In genomic region chr19:4148819-4149218, GRCm38 (mm10) we compare ENCODE assay signal across 8 mouse cellular contexts. TPM values are rescaled to one million over a fixed set of nuclear protein-coding genes. Genes with fewer than 3 reads are reported as not detected.
DNase-seq lines count a peak whose midpoint lies in the region; ATAC-seq and TF ChIP-seq lines count a peak whose summit lies in the region.

No protein-coding gene starts in this region.

- H3K79me2 ChIP-seq in C2C12 (ENCODE audit: control insufficient read depth, insufficient read depth), result peaks cover 28% of the 10 kb centered on the region

- peak overlapping the region; percentile 97 for H3K9ac ChIP-seq in heart, embryonic 12.5 days
- peak overlapping the region; percentile 88 for H3K9ac ChIP-seq in forebrain, embryonic 13.5 days
- peak overlapping the region; percentile 87 for H3K9ac ChIP-seq in liver, embryonic 13.5 days

- DNase-seq in heart, adult 9 months (ENCODE audit: low spot score in 2 of 2), result no peak
- DNase-seq in liver, embryonic 13.5 days, result no peak
- DNase-seq in gastrocnemius, postnatal 10 days, result no peak
- DNase-seq in spleen, postnatal 14 days (ENCODE audit: low spot score in 2 of 2), result no peak
- DNase-seq in testis, postnatal 10 days (ENCODE audit: low spot score), result no peak

- H3K4me3 ChIP-seq in heart, embryonic 12.5 days, result peak overlapping the region; percentile 97
- peak overlapping the region; percentile 74 for H3K4me3 ChIP-seq in C2C12 (ENCODE audit: insufficient read depth, poor library complexity, severe bottlenecking)
- H3K4me3 ChIP-seq in forebrain, embryonic 13.5 days, result peak overlapping the region; percentile 84
- peak overlapping the region; percentile 86 for H3K4me3 ChIP-seq in liver, embryonic 13.5 days (replicated peaks)

- no peak for TF ChIP-seq CTCF in C2C12 (IDR thresholded peaks at IDR 0.05; ENCODE audit: control insufficient read depth, insufficient read depth, insufficient read length)

- no peaks in the 10 kb centered on the region for H3K27me3 ChIP-seq in heart, embryonic 12.5 days (replicated peaks)
- no peaks in the 10 kb centered on the region for H3K27me3 ChIP-seq in C2C12 (ENCODE audit: control insufficient read depth, insufficient read depth, insufficient read length)
- H3K27me3 ChIP-seq in forebrain, embryonic 13.5 days, result no peaks in the 10 kb centered on the region
- H3K27me3 ChIP-seq in liver, embryonic 13.5 days, result no peaks in the 10 kb centered on the region

- peaks cover 15% of the 10 kb centered on the region for H3K79me3 ChIP-seq in C2C12 (ENCODE audit: low read depth)

- peaks cover 39% of the 10 kb centered on the region for H3K36me3 ChIP-seq in heart, embryonic 12.5 days
- H3K36me3 ChIP-seq in C2C12 (ENCODE audit: control insufficient read depth, insufficient read depth), result peaks cover 23% of the 10 kb centered on the region
- peaks cover 40% of the 10 kb centered on the region for H3K36me3 ChIP-seq in forebrain, embryonic 13.5 days (ENCODE audit: poor library complexity, severe bottlenecking)
- H3K36me3 ChIP-seq in liver, embryonic 13.5 days, result peaks cover 38% of the 10 kb centered on the region

- H3ac ChIP-seq in C2C12 (ENCODE audit: control insufficient read depth, insufficient read length, low read depth), result peak overlapping the region; percentile 97

- 0 out of 2 replicates have a peak, but pooled peaks cover 5% of the 10 kb centered on the region for H3K9me3 ChIP-seq in heart, embryonic 12.5 days (replicated peaks)
- H3K9me3 ChIP-seq in forebrain, embryonic 13.5 days (replicated peaks), result no peaks in the 10 kb centered on the region
- H3K9me3 ChIP-seq in liver, embryonic 13.5 days (replicated peaks), result 0 out of 2 replicates have a peak, but pooled peaks cover 4% of the 10 kb centered on the region

- H3K4me2 ChIP-seq in heart, embryonic 12.5 days, result peak overlapping the region; percentile 88
- H3K4me2 ChIP-seq in forebrain, embryonic 13.5 days, result peak overlapping the region; percentile 86
- H3K4me2 ChIP-seq in liver, embryonic 13.5 days, result peak overlapping the region; percentile 84

- peak overlapping the region; percentile 75 for H3K27ac ChIP-seq in heart, embryonic 12.5 days (ENCODE audit: poor library complexity, severe bottlenecking)
- H3K27ac ChIP-seq in forebrain, embryonic 13.5 days, result peak overlapping the region; percentile 52; the same call in 1 of the 2 replicates
- peak overlapping the region; percentile 81 for H3K27ac ChIP-seq in liver, embryonic 13.5 days

- ATAC-seq in heart, embryonic 12.5 days (ENCODE audit: insufficient number of reproducible peaks, low FRiP score), result peak; percentile 29
- ATAC-seq in forebrain, embryonic 13.5 days, result peak; percentile 44
- ATAC-seq in liver, embryonic 13.5 days (ENCODE audit: low read depth), result peak; percentile 26

- WGBS in heart, embryonic 12.5 days, result under 1% methylated on average over 8 of the region's 8 CpGs
- WGBS in forebrain, embryonic 13.5 days, result 3% methylated on average over 6 of the region's 8 CpGs
- 2% methylated on average over 8 of the region's 8 CpGs for WGBS in liver, embryonic 13.5 days (ENCODE audit: insufficient replicate concordance)

- peaks cover 46% of the 10 kb centered on the region for H3K4me1 ChIP-seq in heart, embryonic 12.5 days (replicated peaks)
- peaks cover 26% of the 10 kb centered on the region for H3K4me1 ChIP-seq in forebrain, embryonic 13.5 days
- peaks cover 58% of the 10 kb centered on the region for H3K4me1 ChIP-seq in liver, embryonic 13.5 days (replicated peaks)

TF ChIP-seq in C2C12, 6 proteins besides CTCF, POLR2A, EP300 and RAD21:
- no peak for TF ChIP-seq MAX (IDR thresholded peaks at IDR 0.05)
- TF ChIP-seq MYOG (IDR thresholded peaks at IDR 0.05; ENCODE audit: control insufficient read depth, extremely low read depth, insufficient read length), result no peak

RNA-seq across cellular contexts. Expression of gene Coro1b, which starts 0.4 kb away (rescaled TPM):
- polyA plus RNA-seq in heart, embryonic 12.5 days (2016; fragmentation: Nextera tagmentation; extraction: Ambion mirVana), result 115 and 122 TPM in 2 replicates
- polyA plus RNA-seq in C2C12 (2012; fragmentation: generic; extraction: Trizol), result 257 TPM
- 126 and 144 TPM in 2 replicates for polyA plus RNA-seq in forebrain, embryonic 13.5 days (2015; fragmentation: Nextera tagmentation; extraction: Ambion mirVana)
- polyA plus RNA-seq in liver, embryonic 13.5 days (2015; fragmentation: Nextera tagmentation; extraction: Ambion mirVana), result 70.7 and 72.6 TPM in 2 replicates
- total RNA-seq in gastrocnemius, postnatal 10 days (2021), result 10 to 100 TPM; 41.1 to 48.6 TPM

RNA-seq across cellular contexts. Expression of gene Ptprcap, which starts 4.6 kb away (rescaled TPM):
- polyA plus RNA-seq in heart, embryonic 12.5 days (2016; fragmentation: Nextera tagmentation; extraction: Ambion mirVana), result 0.73 and 1.1 TPM in 2 replicates
- 5.8 TPM for polyA plus RNA-seq in C2C12 (2012; fragmentation: generic; extraction: Trizol)
- 0.33 and 0.65 TPM in 2 replicates for polyA plus RNA-seq in forebrain, embryonic 13.5 days (2015; fragmentation: Nextera tagmentation; extraction: Ambion mirVana)
- polyA plus RNA-seq in liver, embryonic 13.5 days (2015; fragmentation: Nextera tagmentation; extraction: Ambion mirVana), result 18.8 and 21.3 TPM in 2 replicates
- total RNA-seq in gastrocnemius, postnatal 10 days (2021), result 1 to 10 TPM in 1 of 2 experiments, under 1 TPM in 1; 0.49 to 2.0 TPM

RNA-seq across cellular contexts. Expression of gene Cabp4, which starts 5.0 kb away (rescaled TPM):
- polyA plus RNA-seq in heart, embryonic 12.5 days (2016; fragmentation: Nextera tagmentation; extraction: Ambion mirVana), result 0.13 TPM in 1 of 2 replicates, not detected in the other
- 0.04 TPM for polyA plus RNA-seq in C2C12 (2012; fragmentation: generic; extraction: Trizol)
- 0.09 and 0.13 TPM in 2 replicates for polyA plus RNA-seq in forebrain, embryonic 13.5 days (2015; fragmentation: Nextera tagmentation; extraction: Ambion mirVana)
- polyA plus RNA-seq in liver, embryonic 13.5 days (2015; fragmentation: Nextera tagmentation; extraction: Ambion mirVana), result 0.07 and 0.13 TPM in 2 replicates
- total RNA-seq in gastrocnemius, postnatal 10 days (2021), result not detected

RNA-seq across cellular contexts. Expression of gene Gpr152, which starts 9.2 kb away (rescaled TPM):
- polyA plus RNA-seq in heart, embryonic 12.5 days (2016; fragmentation: Nextera tagmentation; extraction: Ambion mirVana), result not detected in 2 replicates
- polyA plus RNA-seq in C2C12 (2012; fragmentation: generic; extraction: Trizol), result not detected
- polyA plus RNA-seq in forebrain, embryonic 13.5 days (2015; fragmentation: Nextera tagmentation; extraction: Ambion mirVana), result 0.04 TPM in 1 of 2 replicates, not detected in the other
- 0.02 TPM in 1 of 2 replicates, not detected in the other for polyA plus RNA-seq in liver, embryonic 13.5 days (2015; fragmentation: Nextera tagmentation; extraction: Ambion mirVana)
- not detected for total RNA-seq in gastrocnemius, postnatal 10 days (2021)

RNA-seq across cellular contexts. Expression of gene Rps6kb2, which starts 14.3 kb away (rescaled TPM):
- polyA plus RNA-seq in heart, embryonic 12.5 days (2016; fragmentation: Nextera tagmentation; extraction: Ambion mirVana), result 52.9 and 55.7 TPM in 2 replicates
- 19.7 TPM for polyA plus RNA-seq in C2C12 (2012; fragmentation: generic; extraction: Trizol)
- polyA plus RNA-seq in forebrain, embryonic 13.5 days (2015; fragmentation: Nextera tagmentation; extraction: Ambion mirVana), result 56.6 and 61.6 TPM in 2 replicates
- polyA plus RNA-seq in liver, embryonic 13.5 days (2015; fragmentation: Nextera tagmentation; extraction: Ambion mirVana), result 30.0 and 34.2 TPM in 2 replicates
- total RNA-seq in gastrocnemius, postnatal 10 days (2021), result 10 to 100 TPM; 25.3 to 30.9 TPM
